Mouse (Mus musculus) spleen, adult 12 weeks (tissue): Measurements from ENCODE around the gene Atg101.

Experiments used
- DNase-seq: peaks from one replicate; pipeline ENCODE4 v3.0.0; 2022; ENCODE audit warnings: low spot score

Atg101 gene

DNA sequence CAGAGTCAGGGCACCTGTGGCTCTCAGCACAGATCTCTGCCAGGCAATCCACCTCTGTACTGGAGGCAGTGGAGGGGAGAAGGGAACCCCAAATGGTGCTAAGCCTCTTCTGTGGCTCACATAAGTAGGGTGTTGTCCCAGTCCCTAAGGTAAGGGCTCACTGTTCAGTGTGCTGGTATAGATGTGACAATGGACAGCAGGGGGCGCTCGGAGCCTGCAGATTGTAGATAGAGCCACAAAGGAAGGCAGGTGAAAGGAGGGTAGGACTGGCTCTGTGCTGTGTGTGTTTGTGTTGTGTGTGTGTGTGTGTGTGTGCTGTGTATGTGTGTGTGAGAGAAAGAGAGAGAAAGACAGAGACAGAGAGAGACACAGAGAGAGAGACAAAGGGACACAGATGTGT lies 55.5 kb downstream of the Atg101 start:
- DNase-seq: peak; percentile 42
